Mouse (Mus musculus) stomach, postnatal 0 days (tissue): ENCODE data around the gene Grwd1.
A peak's percentile ranks its signal among the peaks of the same experiment; 100 is the strongest.

ENCODE experiments used
- CTCF ChIP-seq: IDR thresholded peaks from 2 replicates; pipeline ENCODE4 v1.5.1; 2016; ENCODE audit warnings: antibody characterized with exemption, low read depth, mild to moderate bottlenecking, moderate library complexity
- EP300 ChIP-seq: optimal IDR thresholded peaks from 2 replicates; pipeline ENCODE3; 2016; ENCODE audit warnings: antibody characterized with exemption

DNA sequence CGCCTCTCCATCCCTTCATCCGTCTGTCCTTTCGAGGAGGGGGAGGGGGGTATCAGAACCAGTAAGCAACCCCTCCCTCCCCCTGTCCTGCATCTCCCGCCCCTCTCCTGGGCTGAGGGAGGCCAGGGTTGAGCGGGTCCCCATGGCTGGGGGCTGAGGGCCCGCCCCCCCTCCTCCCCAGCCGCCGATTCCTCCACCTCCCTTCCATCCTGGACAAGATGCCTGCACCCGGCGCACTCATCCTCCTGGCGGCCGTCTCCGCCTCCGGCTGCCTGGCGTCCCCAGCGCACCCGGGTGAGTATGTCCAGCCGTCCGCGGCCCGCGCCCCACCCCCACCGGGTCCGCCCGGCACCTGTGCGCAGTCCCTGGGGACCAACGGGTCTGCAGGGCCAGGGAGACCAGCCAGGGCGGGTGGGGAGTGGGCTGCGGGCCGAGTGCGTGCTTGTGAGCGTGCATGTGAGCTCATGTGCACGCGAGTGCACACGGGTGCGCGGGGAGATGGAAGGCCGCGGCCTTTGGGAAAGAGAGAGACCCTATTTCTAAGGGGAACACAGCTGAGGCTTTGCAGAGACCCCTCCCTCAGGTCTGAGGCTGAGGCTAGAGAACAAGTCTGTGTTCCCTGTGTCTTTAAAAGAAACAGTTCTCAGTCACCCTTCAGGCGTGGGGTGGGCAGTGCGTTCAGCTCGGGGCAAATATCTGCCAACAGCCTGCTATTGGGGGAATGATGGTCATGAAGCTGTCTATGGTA, 45.2 kb downstream of the Grwd1 start:
- TF ChIP-seq CTCF: peak; percentile 32; the same call in 1 of the 2 replicates
- no peak for TF ChIP-seq EP300
